Mouse (Mus musculus) spleen, postnatal 36 days (tissue): ENCODE measurements around the gene Ovol1.
A peak's percentile ranks its signal among the peaks of the same experiment; 100 is the strongest.

Experiments used
- DNase-seq, 2 experiments: peaks; one replicate each; pipeline ENCODE4 v3.0.0; 2022; ENCODE audit warnings: low spot score in 2 of 2, mixed read lengths in 1 of 2

Ovol1 gene

DNA sequence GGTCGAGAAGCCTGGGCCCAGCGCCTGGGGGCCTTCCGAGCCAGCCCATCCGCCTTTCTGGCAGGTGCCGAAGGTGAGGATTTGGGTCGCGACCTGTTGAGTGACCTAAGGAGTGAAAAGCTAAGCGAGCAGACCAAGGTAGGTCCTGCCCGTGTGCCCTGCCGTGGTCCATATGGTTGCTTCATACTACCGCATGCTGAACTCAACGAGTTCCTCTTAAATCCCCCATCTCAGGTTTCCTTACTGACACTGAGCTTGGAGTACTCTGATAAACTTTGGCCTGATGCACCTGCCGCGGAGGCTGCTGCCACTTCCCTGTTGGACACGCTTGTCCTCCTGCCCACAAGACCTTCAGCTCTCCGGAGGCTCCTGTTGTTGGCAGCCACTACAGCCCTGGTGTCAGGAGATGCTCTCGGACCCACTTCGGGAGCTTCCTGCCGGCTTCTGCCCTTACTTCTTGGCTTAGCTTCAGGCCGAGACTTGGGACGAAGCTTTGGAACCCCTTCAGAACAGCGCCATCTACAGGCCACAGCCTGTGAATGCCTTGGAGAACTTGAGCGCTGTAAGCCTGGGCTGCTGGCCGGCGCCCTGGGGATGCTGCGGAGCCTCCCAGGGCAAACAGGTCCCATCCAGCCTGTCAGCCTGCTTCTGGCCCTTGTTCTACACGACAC is 8.2 kb upstream of the Ovol1 start:
- peak; percentile 70 to 78 for DNase-seq

DNA sequence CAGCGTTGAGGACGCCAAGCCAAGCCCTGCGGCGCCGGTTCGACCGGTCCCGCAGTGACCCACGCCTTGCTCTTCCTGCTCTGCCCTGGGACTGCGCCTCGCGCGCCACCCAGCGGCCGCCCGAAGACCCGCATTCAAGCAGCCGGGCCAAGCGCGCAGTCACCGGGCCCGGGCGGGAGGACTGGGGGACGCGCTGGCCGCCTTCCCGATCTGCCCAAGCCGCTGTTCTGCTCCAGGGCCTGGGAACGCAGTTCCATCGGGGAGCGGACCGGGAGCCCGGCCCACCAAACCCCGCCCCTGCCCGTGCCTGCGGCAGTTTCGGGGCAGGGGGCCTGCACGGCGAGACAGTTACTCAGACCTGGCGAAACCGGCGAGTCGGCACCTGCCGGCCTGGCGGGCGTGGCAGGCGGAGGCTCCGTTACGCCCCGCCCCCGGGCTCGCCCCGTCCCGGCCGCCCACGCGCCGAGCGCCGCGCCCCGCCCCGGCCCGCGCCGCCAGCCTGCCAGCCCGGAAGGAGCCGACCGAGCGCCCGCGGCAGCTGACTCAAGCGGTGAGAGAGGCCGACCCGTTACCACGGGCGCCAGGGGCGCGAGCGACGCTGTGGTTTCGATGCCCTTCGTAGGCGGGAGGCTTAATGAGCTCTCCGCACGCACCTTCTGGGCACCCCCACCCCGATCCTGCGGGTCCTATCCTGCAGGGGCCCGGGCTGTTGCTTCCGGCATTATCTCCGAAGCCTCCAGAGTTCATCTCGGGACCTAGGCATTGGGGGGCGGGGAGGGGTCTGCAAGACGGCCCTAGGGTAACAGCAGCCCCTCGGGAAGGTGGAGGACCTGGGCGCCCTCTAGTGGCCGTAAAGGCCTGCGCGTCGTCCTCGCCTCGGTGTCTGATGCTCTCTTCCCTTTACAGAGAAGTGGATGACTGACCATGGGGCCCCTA is 7.4 kb upstream of the Ovol1 start, which contains the start of gene Ap5b1:
Gene Ap5b1 (plus strand): TSS at position 492 of the 936 bp plus-strand sequence.
- peak; percentile 88 to 90 for DNase-seq

DNA sequence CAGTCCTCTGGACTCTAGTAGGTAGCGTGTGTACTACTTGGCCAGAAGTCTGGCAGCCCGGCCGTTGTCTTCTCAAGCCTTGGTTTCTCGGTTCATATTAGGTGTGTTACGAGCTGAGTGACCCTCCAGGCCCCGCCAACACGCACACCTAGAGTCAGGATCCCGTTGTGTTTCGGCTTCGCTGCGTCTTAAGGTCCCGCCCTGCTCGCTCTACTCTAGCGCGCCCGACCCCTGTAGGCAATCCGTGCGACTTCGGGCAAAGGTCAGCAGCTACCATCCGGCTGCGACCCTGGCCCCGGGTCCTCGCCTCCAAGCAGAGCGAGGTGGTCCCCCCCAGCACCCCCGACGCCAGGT is 6.7 kb upstream of the Ovol1 start:
- no peak for DNase-seq

DNA sequence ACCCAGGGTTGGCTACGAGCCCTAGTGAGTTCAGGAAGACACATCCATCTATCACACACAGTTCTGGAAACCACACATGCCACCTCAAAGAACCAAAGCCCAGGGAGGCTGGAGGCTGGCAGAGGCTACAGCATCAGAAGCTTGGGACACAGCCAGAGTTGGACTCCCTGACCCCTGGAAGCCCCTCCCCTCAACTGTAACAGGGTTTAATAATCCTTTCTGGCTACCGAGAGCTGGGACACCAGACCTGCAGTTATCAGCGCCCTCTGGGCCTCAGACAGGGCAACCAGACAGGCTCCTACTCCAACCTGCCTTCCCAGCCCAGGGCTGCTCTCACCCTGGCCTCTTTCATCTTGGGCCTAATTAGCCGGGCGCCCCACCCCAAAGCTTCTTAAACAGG is 5.9 kb upstream of the Ovol1 start:
- no peak for DNase-seq

DNA sequence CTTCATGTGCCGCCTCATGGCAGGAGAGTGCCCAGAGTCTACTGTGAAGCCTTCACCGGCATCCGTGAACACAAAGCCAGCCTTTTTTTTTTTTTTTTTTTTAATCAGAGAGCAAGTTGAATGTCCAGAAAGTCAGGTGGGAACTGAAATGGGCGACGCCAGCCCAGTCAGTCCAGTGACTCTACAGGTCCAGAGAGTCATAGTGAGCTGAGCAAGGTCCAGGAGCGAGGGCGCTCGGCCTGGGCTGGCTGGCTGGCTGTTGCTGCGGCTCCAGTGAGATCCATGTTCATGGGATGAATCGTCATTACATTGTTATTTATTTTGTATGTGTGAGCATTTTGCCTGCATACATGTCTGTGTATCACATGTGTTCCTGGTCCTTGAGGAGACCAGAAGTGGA is 2.3 kb upstream of the Ovol1 start:
- DNase-seq, result no peak

DNA sequence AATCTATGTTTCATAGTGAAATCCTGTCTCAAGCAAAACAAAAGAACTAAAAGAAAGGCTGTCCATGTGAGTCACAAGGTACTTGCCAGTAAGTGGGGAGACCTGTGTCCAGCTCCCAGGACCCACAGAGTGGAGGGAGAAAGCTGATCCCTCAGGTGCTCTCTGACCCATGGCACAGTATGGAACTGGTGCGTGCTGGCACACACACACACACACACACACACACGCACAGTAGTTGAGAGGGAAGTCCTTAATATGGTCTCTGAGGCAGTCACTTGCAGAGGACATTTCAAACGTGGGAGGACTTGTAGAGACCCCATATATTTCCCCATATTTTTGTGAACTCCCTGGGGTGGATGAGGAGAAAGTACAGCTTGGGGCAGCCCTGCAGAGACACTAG is 1.4 kb upstream of the Ovol1 start:
- no peak for DNase-seq

DNA sequence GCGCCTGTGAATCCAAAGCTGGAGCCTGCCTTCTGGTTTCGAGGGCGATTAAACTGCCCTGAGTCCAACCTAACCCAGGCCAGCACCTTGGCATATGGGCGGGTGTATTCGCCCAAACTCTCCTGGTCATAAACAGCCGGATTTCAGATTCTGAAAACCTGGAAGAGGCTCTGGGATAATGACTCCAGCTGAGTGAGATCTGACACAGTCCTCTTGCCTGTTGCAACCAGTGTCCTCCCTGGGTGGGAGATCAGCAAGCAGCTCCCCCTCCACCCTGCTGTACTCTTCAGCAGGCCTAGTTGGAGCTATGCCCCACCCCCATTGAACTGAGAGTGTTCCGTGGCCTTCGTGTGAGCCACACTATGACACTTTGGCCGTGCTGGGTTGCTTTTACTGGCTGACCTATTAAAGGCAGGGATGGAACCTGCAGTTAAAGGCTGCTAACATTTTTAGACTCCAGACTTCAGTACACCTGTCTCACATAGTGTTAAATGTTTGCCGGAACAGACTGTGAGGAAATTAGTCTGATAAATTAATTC is 875 bp upstream of the Ovol1 start:
- no peak for DNase-seq

DNA sequence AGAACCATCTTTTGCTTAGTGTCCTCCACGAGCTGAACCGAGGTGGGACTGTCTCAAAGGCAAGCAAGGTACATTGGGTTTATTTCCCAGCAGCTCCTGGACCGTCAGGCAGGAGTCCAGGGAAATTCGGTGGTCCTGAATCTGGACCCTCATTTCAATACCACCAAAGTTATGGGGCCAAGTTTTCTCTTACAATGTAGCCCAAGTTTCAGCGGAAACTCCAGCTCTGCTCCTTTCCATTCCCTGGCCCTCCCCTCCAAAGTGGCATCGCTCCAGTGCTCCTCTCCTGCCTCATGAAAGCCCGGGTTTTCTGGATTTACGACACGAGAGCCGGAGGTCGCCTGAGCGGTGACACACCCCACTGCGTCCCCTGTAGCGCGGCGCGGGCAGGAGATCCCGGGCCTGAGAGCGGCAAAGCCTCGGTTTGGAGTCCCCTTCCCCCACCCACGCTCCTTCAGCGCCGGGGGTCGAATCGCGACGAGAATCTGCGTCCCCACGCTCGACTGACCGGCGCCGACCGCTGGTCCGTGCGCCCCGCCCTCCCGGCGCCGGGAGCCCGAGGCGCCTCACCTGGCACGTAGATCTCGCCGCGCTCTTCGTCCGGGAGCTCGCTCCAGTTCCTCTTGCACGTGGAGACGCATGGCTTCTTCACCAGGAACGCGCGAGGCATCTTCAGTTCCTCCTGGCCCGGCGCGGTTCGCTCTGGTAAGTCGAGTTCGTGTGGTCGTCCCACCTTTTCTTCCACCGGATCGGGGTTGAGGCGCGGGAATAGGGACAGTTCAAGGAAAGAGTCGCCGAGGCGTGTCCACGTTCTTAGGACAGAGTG is 602 bp downstream of the Ovol1 start:
- no peak for DNase-seq

DNA sequence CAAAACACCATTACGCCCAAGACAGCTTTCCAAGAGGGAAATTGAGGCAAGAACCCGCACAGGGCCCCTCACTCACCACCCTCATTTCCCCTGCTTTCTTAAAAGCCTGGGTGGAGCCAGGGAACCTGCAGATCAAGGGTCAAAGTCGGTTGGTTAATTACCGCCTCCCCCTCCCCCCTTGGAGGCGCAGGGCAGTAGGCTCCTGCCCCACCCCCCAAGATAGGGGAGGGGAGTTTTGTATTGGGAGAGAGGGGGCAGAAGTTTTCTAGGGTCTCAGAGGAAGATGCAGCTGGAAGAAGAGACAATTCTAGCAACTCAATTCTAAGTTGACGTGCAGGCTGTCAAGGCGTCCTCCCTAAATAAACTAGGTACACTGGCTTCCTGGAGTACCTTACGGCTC is 1.2 kb downstream of the Ovol1 start:
- DNase-seq, result no peak

DNA sequence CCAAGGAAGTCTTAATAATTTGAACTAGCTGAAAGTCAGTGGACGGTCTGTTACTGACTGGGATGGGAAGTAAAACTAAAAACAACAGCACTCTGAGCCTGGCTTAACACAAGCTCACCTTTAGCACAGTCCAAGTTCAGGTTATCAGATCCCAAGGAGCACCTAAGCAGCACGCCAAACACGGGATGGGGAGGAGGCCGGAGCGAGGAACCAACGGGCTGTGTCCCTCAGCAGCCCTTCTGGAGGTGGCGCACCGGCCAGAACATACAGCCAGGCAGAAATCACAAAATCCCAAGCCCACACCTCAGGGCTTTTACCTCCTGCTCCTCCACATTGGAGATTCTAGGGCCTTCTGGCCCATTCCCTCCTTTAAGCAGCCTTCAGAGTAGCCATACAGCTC is 1.7 kb downstream of the Ovol1 start:
- DNase-seq, result no peak

DNA sequence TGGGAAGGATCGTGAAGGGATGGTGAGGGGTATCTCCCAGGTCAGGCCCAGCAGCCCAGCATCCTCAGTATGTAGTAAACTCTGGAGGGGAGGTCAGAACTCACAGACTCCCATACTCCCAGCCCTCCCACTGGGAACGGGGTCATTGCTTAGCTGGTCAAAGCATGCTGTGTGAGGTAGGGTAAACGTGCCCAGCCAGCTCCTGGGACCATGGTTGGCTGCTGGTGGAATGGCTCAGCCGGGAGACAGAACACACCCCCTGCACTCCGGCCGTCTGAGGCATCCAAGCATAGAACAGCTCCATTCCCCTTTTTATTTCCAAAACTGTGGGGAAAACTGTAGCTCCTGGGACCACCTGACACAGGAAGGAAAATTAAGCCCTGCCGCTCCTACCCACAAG is 2.3 kb downstream of the Ovol1 start:
- no peak for DNase-seq

DNA sequence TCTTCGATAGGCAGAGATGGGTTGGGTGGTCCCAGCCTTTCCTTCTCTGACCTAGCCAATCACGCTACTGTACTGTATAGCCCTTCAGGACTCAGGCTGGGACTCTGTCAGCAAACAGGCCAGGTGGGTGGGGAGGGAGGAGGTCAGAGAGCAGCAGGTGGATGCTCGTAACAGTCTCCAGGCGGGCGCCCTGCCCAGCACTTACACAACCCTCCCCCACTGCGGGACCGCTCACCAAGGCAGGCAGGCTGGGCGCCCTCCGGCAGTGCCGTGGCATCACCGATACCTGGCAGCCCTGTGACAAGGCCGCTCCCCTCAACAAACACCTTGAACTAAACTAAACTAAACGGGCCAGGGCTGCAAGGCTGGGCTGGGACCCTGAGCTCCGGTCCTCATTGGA is 6.2 kb downstream of the Ovol1 start:
- DNase-seq, result no peak

DNA sequence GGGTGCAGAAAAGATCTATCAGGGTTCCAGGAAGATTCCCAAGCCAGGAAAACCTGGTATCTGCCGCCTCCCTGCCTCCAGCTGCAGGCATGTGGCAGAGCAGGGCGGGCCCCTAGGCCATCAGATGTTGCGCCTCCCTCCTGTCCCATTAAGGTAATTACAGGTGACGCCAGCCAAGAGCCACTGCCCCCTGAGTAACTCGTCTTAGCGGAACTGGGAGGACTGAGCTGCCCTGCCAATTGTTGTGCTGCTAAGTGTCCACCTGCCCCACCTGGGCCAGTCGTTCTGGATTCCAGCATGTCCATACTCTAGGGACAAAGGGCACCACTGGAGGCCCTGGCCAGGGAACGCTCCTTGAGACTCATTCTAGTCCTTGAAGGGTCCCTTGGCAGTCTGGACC is 6.6 kb downstream of the Ovol1 start:
- no peak for DNase-seq

DNA sequence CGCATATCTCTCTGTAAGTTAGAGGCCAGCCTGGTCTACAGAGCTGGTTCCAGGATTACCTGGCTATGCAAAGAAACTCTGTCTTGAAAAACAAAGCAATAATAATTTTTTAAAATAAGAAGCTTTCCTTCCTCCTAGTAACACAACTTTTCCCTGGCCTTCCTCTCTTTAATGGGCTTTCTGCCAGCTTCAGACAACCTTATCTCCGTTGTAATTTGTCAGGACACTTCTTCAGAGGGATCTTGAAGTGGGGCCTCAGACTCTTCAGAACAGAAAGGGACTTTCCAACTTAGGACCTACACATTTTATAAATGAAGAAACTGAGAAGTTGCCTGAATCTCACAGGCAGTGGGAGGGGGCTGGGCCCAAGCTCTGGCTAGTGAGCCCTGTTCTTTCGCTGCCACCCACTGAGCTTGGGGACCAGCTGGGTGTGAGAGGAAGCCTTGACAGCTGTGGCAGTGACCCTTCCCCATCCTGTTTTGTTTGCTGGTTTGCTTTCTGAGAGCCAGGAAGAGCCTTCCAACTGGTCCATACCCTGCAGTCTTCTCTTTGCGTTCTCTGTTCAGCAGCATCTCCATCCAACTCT is 12.9 kb downstream of the Ovol1 start:
- DNase-seq, result no peak

DNA sequence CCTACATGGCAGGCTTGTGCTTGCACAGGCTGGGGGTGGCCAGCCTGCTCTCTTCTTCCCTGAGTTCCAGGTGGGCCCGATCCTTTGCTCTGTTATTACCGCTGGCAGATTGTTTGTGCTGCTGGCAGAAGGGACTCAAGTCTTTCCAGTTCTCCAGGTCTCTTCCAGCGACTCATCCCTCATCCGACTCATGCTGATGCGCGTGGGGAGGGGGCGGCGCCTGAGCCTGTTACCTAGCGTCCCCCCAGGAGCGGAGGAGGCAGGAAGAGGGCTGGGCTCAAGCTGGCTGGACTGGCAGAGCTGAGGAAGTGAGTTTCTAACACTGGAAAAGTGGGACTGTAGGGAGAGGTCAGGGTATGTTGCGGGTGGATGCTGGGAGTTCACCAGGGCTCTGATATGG is 16.4 kb downstream of the Ovol1 start:
- no peak for DNase-seq

DNA sequence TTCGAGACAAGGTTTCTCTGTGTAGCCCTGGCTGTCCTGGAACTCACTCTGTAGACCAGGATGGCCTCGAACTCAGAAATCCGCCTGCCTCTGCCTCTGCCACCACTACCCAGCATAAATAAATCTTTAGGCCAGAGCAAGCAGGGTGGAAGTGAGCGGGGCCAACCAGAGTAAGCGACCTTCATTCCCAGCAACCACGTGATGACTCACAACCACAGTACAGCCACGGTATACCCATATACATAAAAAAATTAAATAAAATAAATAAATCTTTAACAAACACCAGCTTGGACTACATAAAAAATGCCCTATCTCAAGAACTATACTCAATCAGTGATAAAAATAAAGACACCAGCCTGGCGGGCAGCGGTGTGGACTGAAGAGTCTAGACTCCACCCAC is 17.1 kb downstream of the Ovol1 start:
- DNase-seq, result no peak

DNA sequence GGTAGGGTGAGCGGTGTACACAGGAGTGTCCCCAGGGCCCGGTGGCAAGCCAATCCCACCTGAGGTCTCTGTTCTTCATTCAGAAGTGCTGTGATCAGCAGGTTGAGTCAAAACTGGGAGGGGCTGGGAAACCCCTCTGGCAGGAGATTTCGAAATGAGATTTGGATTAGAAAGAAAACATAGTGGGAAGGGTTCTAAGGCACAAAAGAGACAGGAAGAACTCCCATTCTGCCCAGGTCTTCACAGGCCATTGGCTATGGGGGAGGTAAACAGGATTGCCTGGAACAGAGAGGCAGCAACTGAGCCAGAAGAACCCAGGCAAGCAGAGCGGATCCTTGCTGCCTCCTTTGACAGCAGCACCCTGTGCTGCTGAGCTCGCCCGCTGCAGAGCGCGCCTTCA is 21.7 kb downstream of the Ovol1 start:
- no peak for DNase-seq

DNA sequence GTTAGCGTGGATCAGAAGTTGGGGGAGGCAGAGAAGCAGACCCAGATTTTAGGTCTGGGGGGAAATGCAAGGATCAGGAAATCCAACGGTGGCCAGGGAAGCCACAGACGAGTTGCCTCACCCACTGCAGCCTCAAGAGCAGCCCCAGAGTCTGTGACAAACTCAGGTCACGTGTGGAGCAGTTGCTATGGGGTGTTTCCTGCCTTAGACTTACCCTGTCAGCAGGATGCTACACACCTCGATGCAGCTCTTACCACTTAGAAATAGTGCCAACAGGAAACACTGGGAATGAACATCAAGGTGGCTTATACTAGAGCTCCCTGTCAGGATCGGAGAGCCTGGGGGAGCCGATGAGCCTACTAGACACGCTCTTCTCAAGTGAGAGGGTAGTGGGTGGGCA is 27.9 kb downstream of the Ovol1 start:
- DNase-seq, result no peak

DNA sequence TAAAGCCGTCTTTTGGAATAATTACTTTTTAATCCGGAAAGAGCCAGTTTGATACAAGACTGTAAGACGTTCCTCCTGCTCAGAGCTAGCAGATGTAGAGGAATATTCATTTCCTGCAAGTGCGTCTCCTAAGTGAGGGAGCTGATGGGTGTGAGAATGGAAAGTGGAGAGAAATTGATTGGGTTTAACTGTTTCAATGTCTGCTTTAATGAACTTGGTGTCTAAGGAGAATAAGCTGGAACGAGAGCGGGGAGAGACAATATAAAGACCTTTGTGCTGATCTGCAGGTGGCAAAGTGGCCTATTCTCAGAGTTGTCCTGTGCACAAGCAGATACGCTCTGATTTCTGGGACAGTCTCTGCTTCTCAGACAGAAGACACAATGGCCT is 30.3 kb downstream of the Ovol1 start:
- DNase-seq, result no peak

DNA sequence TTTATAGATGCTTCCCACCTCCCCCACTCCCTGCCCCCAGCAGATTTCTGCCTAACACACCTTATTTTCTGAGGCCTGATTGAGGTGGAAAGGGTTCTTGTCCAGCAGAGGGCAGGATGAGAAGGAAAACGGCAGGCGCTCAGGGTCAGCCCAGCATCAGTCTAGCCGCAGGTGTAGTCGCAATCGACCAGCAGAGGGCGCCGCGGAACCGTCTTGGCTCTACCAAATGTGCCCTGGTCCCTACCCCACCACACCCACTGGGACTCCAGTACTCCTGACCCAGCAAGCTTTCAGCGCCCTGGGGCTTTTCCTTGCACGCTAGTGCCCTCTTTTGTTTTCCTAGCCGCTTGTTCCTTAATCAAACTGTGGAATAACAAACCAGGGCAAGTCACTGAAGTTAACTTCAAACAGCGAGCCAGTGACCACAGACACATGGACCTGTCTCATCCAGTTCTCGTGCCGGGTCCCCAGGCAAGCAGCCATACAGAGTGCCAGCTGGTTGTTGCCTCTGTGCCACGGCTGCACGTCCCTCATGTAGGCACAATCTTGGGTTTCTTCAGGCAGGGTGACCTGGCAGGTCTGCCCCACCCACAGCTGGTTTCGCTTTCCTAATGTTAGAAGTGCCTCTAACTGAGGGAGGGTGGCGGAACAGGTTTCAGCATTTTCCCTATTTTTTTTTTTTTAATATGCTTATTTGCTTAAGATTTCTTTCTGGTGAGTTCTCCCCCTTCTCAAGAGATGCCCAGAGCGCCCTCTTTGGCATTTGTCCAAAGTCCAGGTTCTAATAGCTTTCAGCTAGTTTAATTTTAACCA is 30.9 kb downstream of the Ovol1 start:
- DNase-seq, result peak; percentile 91 to 93

DNA sequence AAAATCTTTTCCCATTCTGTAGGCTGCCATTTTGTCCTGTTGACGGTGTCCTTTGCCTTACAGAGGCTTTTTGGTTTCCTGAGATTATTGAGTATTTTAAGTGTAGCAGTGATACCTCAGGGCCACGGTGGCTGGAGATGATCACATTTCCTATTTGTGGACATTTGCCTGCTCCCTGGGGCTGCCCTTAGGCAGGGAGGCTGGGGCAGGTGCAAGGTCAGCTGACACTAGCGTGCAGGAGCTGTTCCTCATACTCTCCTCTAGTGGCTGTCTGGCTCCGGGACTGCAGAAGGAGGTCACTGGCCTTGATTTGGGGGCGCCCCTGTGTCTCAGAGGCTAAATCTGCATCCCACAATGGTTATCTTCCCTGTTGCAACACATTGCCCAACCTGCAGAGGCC is 35.2 kb downstream of the Ovol1 start:
- DNase-seq, result no peak
